Mouse (Mus musculus) monocyte, adult 5-6 weeks (primary cell): ENCODE measurements around the gene Jazf1. TPM values are rescaled to one million over a fixed set of nuclear protein-coding genes. Genes with fewer than 3 reads are reported as not detected.

Source experiments
- ATAC-seq: fragments of 153-309, 156-312 bp; replicated peaks from 2 replicates; pipeline ENCODE4 v1.8.0; 2017; ENCODE audit warnings: mild to moderate bottlenecking; ENCODE audit not compliant: low TSS enrichment, insufficient number of reproducible peaks, severe bottlenecking, poor library complexity, low FRiP score
- total RNA-seq: library from RNA; stranded (forward); fragments of 200-1000, 200-491, 200-594 nt; gene quantifications from 3 replicates; pipeline ENCODE4 v1.2.3, GENCODE M21; 2017

The Jazf1 gene
- total RNA-seq, 1 experiment from 2014 or later: 0.38 TPM

DNA sequence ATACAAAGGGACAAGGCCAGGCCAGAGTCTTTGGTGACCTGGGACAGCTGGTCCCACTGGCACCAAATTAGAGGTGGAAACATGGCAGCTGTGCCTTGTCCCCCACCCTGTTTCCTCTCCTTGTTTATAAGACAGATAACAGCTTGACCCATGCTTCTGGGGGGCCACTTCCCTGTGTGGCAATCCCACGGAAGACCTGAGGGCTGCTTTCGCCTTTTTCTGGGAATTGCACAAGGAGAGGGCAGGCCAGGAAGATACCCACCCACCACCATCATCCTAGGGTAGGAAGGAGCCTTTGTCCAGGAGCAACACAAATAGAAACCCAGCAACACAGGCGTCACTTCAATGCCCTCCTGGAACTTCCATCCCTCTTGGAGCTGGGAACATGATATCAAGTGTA is 276.0 kb downstream of the Jazf1 start:
- ATAC-seq: no peak

DNA sequence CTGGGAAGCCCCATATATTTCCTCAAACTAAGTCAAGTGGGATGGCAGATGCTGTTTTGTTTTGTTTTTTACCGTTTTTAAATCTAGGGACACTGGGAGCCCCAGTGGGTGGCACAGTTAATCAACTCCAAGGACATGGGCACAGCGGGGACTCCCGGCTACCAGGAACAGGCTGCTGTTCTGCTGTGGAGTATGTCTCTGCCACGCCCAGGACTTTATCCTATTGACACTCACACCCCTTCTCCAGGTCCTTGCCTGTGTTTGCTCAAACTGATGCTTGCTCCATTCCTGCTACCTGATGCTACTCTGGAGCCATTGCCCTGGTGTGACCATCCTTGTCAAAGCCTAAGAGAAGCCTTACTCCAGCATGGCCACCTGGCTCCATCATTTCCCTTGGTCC is 277.6 kb downstream of the Jazf1 start:
- no peak for ATAC-seq

DNA sequence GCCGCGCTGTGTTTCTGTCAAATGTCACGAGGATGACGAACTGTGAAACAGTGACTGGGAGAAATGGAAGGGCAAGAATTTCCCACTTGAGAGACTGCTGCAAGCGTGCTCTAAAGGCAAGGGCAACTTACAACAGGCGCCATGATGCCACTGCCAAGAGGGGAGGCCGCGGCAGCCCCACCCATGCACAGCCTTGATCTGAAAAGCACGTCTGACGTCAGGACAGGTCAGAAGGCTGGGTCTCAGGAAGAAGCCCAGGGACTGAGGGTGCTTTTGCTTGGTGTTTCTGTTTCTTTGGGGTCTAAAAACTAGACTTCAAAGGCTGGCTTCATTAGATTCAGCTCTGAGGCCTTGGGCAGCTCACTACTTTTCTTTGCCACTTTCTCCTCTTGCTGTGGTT is 278.1 kb downstream of the Jazf1 start:
- no peak for ATAC-seq

DNA sequence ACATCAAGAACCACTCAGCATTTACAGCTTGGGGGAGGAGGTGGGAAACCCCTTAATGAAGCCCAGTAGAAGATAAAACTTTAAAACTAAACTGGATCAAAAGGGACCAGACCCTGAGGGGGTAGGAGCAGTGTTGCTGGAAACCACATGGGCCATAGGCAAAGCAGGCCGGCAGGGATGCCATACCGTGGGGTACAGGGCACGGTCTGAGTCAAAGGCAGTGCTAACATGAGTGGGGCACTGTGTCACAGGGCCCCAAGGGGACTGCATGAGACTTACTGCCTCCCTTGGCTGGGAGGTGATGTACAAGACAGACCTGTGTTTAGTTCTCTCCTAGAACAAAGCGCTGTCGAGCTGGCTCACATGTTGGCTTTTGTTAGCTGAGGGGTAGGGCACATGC is 288.9 kb downstream of the Jazf1 start:
- no peak for ATAC-seq

- no peak for ATAC-seq
These were observed 289.9 kb downstream of the Jazf1 start for GRCm38 (mm10) chr6:52778523-52778922.

GRCm38 (mm10) chr6:52777034-52777433 is 291.4 kb downstream of the Jazf1 start:
- ATAC-seq: no peak

GRCm38 (mm10) chr6:52775956-52776355 is 292.5 kb downstream of the Jazf1 start:
- no peak for ATAC-seq

DNA sequence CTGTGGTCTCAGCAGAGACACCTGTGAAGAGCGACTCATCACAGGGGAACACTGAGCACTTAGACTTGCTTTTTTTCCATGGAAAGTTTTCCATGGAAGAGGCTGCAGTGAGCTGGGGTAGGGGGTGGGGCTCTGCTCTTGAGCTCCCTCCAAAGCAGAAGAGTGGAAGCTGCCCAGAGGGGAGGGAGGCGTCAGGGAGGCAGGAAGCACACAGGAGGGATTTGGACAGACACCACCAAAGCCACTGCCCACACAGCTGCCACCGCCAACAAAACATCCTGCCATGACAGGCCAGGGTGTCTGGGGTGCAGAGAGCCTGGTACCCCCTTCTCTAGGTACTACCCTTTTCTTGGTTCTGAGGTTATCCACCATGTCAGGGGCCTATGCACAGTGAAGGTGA is 293.1 kb downstream of the Jazf1 start:
- 0 out of 2 replicates have a peak, but pooled peaks have one; percentile 4 for ATAC-seq

- no peak for ATAC-seq
These were observed 295.3 kb downstream of the Jazf1 start for GRCm38 (mm10) chr6:52773132-52773531.

- ATAC-seq: no peak
These were observed 297.6 kb downstream of the Jazf1 start for GRCm38 (mm10) chr6:52770789-52771188.

GRCm38 (mm10) chr6:52765206-52765605 is 303.2 kb downstream of the Jazf1 start:
- ATAC-seq: no peak

DNA sequence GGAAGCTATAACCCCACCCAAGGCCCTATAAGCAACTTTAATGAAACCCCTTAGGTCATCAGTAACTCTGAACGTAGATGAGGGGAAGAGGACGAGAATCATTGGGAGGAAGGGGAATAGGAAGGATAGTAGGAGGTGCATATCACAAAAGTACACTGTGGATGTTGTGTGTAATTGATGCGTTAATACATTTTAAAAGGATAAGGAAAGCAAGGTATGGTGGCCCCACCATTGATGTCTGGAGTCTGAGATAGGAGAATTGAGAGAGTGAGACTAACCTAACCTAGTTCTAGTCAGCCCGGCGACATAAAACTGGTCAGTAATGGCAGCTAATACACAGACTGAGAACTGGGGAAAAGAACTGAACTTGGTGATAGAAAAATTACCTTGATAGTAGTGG is 315.6 kb downstream of the Jazf1 start:
- ATAC-seq: no peak

- ATAC-seq: no peak
These were observed 333.8 kb downstream of the Jazf1 start for GRCm38 (mm10) chr6:52734630-52735029.

DNA sequence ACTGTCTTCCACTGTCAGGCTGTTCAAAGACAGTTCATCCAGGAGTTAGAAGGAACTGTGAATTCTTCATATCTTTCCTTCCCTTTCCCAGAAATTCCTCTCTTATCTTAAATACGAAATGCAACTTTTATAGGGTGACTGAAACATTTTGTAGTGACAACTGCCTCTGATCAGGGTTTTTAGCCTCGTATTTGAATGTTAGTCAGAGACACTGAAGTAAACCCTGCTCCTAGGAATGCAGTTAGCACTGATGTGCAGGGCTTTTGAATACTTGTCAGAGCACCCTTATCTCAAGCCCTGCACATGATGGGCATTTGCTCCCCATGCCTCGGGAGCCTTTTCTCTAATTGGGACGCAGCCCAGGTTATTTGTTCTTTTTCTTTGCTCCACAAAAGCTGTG is 338.1 kb downstream of the Jazf1 start:
- ATAC-seq: no peak

- peak; percentile 84 for ATAC-seq
These were observed 343.5 kb downstream of the Jazf1 start for GRCm38 (mm10) chr6:52724805-52725439.

Other genes starting within 250 kb of the Jazf1 start
- gene Creb5, start 218.6 kb upstream of the Jazf1 start, total RNA-seq: 0.19 to 0.75 TPM in 2 of 3 replicates, not detected in the other